Comparison of ENCODE assay signal across 8 mouse cellular contexts in genomic region chr19:4811063-4811908, GRCm38 (mm10). TPM values are rescaled to one million over a fixed set of nuclear protein-coding genes. Genes with fewer than 3 reads are reported as not detected.
DNase-seq lines count a peak whose midpoint lies in the region; ATAC-seq and TF ChIP-seq lines count a peak whose summit lies in the region.

Gm21992 (minus strand) TSS chr19:4811612.
Rbm14 (minus strand) TSS chr19:4811634.

- DNase-seq in c-Kit-positive CD71-positive TER-119-positive erythroid progenitor cells, embryonic 14.5 days (ENCODE audit: low spot score): peak; percentile 98
- peak; percentile 99 for DNase-seq in heart, postnatal 0 days (ENCODE audit: low spot score)
- peak; percentile 97 to 99 for DNase-seq in kidney, postnatal 4 days

- TF ChIP-seq POLR2A in testis, adult 2 months (IDR thresholded peaks at IDR 0.05; ENCODE audit: control insufficient read depth, low read depth, low read length): peak; percentile 90

- TF ChIP-seq EP300 in heart, postnatal 0 days (IDR thresholded peaks at IDR 0.05; ENCODE audit: low read depth): peak; percentile 24; the same call in 1 of the 2 replicates

- no peak for TF ChIP-seq CTCF in E14TG2a.4 (conservative IDR thresholded peaks at IDR 0.05; ENCODE audit: low read length)
- no peak for TF ChIP-seq CTCF in heart, postnatal 0 days (IDR thresholded peaks at IDR 0.05; ENCODE audit: low read depth)
- TF ChIP-seq CTCF in testis, adult 2 months (IDR thresholded peaks at IDR 0.05; ENCODE audit: control insufficient read depth, insufficient read depth, insufficient replicate concordance, low read depth, low read length): no peak

- H3K36me3 ChIP-seq in E14TG2a.4 (ENCODE audit: insufficient read depth, low read length): peaks cover 33% of the 10 kb centered on the region
- peaks cover 2% of the 10 kb centered on the region for H3K36me3 ChIP-seq in forebrain, embryonic 12.5 days (replicated peaks)
- no peaks in the 10 kb centered on the region for H3K36me3 ChIP-seq in heart, postnatal 0 days (replicated peaks; ENCODE audit: control insufficient read depth, insufficient read depth, low read length)
- H3K36me3 ChIP-seq in liver, embryonic 16.5 days (ENCODE audit: control insufficient read depth, insufficient read depth): no peaks in the 10 kb centered on the region
- no peaks in the 10 kb centered on the region for H3K36me3 ChIP-seq in neural tube, embryonic 13.5 days
- peaks cover 2% of the 10 kb centered on the region; the same call in 1 of the 2 replicates for H3K36me3 ChIP-seq in testis, adult 2 months (ENCODE audit: control insufficient read depth, insufficient read depth, low read length)

- peak; percentile 98 for ATAC-seq in forebrain, embryonic 12.5 days (ENCODE audit: low FRiP score)
- peak; percentile 98 for ATAC-seq in heart, postnatal 0 days (ENCODE audit: insufficient read depth, low read depth)
- peak; percentile 94 for ATAC-seq in liver, embryonic 16.5 days (ENCODE audit: low read depth)
- peak; percentile 98 for ATAC-seq in neural tube, embryonic 13.5 days (ENCODE audit: low read depth)

- H3K9me3 ChIP-seq in E14TG2a.4 (ENCODE audit: low read length): no peaks in the 10 kb centered on the region
- H3K9me3 ChIP-seq in forebrain, embryonic 12.5 days: peaks cover 2% of the 10 kb centered on the region; the same call in 1 of the 2 replicates
- no peaks in the 10 kb centered on the region for H3K9me3 ChIP-seq in heart, postnatal 0 days (replicated peaks; ENCODE audit: control insufficient read depth, low read length)
- no peaks in the 10 kb centered on the region for H3K9me3 ChIP-seq in liver, embryonic 16.5 days (replicated peaks; ENCODE audit: control insufficient read depth, low read length)
- no peaks in the 10 kb centered on the region for H3K9me3 ChIP-seq in neural tube, embryonic 13.5 days

- H3K4me3 ChIP-seq in E14TG2a.4 (replicated peaks; ENCODE audit: low read length): peak within 1 kb of the TSS; percentile 99
- H3K4me3 ChIP-seq in forebrain, embryonic 12.5 days (replicated peaks): peak within 1 kb of the TSS; percentile 82
- H3K4me3 ChIP-seq in heart, postnatal 0 days (ENCODE audit: low read depth, low read length): peak within 1 kb of the TSS; percentile 77
- H3K4me3 ChIP-seq in liver, embryonic 16.5 days (ENCODE audit: low read depth, low read length): peak within 1 kb of the TSS; percentile 87
- H3K4me3 ChIP-seq in neural tube, embryonic 13.5 days: peak within 1 kb of the TSS; percentile 79
- H3K4me3 ChIP-seq in testis, adult 2 months (ENCODE audit: control insufficient read depth, low read depth, low read length): peak within 1 kb of the TSS; percentile 95

- peak within 1 kb of the TSS; percentile 70 for H3K9ac ChIP-seq in forebrain, embryonic 12.5 days
- peak within 1 kb of the TSS; percentile 70 for H3K9ac ChIP-seq in heart, postnatal 0 days (replicated peaks; ENCODE audit: low read depth, low read length)
- peak within 1 kb of the TSS; percentile 81 for H3K9ac ChIP-seq in liver, embryonic 16.5 days (ENCODE audit: low read depth, low read length)
- H3K9ac ChIP-seq in neural tube, embryonic 13.5 days: peak within 1 kb of the TSS; percentile 81

- peak within 1 kb of the TSS; percentile 95 for H3K27ac ChIP-seq in forebrain, embryonic 12.5 days
- H3K27ac ChIP-seq in heart, postnatal 0 days (ENCODE audit: low read depth): peak within 1 kb of the TSS; percentile 93
- peak within 1 kb of the TSS; percentile 91 for H3K27ac ChIP-seq in liver, embryonic 16.5 days (ENCODE audit: low read length)
- H3K27ac ChIP-seq in neural tube, embryonic 13.5 days (replicated peaks): peak within 1 kb of the TSS; percentile 91
- peak within 1 kb of the TSS; percentile 100 for H3K27ac ChIP-seq in testis, adult 2 months (ENCODE audit: control insufficient read depth, insufficient read depth, low read depth, low read length)

- peaks cover 33% of the 10 kb centered on the region for H3K4me1 ChIP-seq in E14TG2a.4 (replicated peaks; ENCODE audit: low read depth, low read length)
- H3K4me1 ChIP-seq in forebrain, embryonic 12.5 days: peaks cover 26% of the 10 kb centered on the region
- H3K4me1 ChIP-seq in heart, postnatal 0 days (ENCODE audit: control insufficient read depth, insufficient read depth): peaks cover 18% of the 10 kb centered on the region; the same call in 1 of the 2 replicates
- peaks cover 23% of the 10 kb centered on the region for H3K4me1 ChIP-seq in liver, embryonic 16.5 days (ENCODE audit: control insufficient read depth, low read depth, low read length)
- H3K4me1 ChIP-seq in neural tube, embryonic 13.5 days (replicated peaks): peaks cover 36% of the 10 kb centered on the region
- no peaks in the 10 kb centered on the region; the same call in 1 of the 2 replicates for H3K4me1 ChIP-seq in testis, adult 2 months (ENCODE audit: control insufficient read depth, insufficient read depth, low read length)

- WGBS in forebrain, embryonic 12.5 days: under 1% methylated on average over 83 of the region's 83 CpGs
- WGBS in heart, postnatal 0 days: under 1% methylated on average over 83 of the region's 83 CpGs
- WGBS in liver, embryonic 16.5 days (ENCODE audit: insufficient replicate concordance): under 1% methylated on average over 83 of the region's 83 CpGs
- WGBS in neural tube, embryonic 13.5 days: under 1% methylated on average over 83 of the region's 83 CpGs

- no peaks in the 10 kb centered on the region for H3K27me3 ChIP-seq in E14TG2a.4 (ENCODE audit: insufficient read depth, low read length)
- no peaks in the 10 kb centered on the region for H3K27me3 ChIP-seq in forebrain, embryonic 12.5 days
- H3K27me3 ChIP-seq in heart, postnatal 0 days (ENCODE audit: control insufficient read depth, insufficient read depth, low read length): no peaks in the 10 kb centered on the region
- no peaks in the 10 kb centered on the region for H3K27me3 ChIP-seq in liver, embryonic 16.5 days (ENCODE audit: control insufficient read depth, insufficient read depth, low read depth, low read length)
- no peaks in the 10 kb centered on the region for H3K27me3 ChIP-seq in neural tube, embryonic 13.5 days
- H3K27me3 ChIP-seq in testis, adult 2 months (ENCODE audit: control insufficient read depth, insufficient read depth, low read length): no peaks in the 10 kb centered on the region

- peak within 1 kb of the TSS; percentile 90 for H3K4me2 ChIP-seq in forebrain, embryonic 12.5 days
- H3K4me2 ChIP-seq in heart, postnatal 0 days (ENCODE audit: low read depth, low read length): peak within 1 kb of the TSS; percentile 99
- peak within 1 kb of the TSS; percentile 80 for H3K4me2 ChIP-seq in liver, embryonic 16.5 days (ENCODE audit: low read depth, low read length)
- H3K4me2 ChIP-seq in neural tube, embryonic 13.5 days: peak within 1 kb of the TSS; percentile 99

RNA-seq across cellular contexts. Expression of gene Gm21992, which starts in this region (rescaled TPM):
- polyA plus RNA-seq in forebrain, embryonic 12.5 days (2016; fragmentation: Nextera tagmentation; extraction: Ambion mirVana): 39.0 and 42.9 TPM in 2 replicates
- 3.7 and 12.4 TPM in 2 replicates for total RNA-seq in heart, postnatal 0 days (2014; rRNA removed; ENCODE audit: low replicate concordance)
- 17.6 and 21.6 TPM in 2 replicates for polyA plus RNA-seq in heart, postnatal 0 days (2015; fragmentation: Nextera tagmentation; extraction: Ambion mirVana)
- polyA plus RNA-seq in liver, embryonic 16.5 days (2015; fragmentation: Nextera tagmentation; extraction: Ambion mirVana): 11.7 and 13.7 TPM in 2 replicates
- 28.5 and 37.3 TPM in 2 replicates for polyA plus RNA-seq in neural tube, embryonic 13.5 days (2015; fragmentation: Nextera tagmentation; extraction: Ambion mirVana)
- 5.9 and 9.4 TPM in 2 replicates for polyA plus RNA-seq in testis, adult 2 months (2012; rRNA removed)

RNA-seq across cellular contexts. Expression of gene Rbm14, which starts in this region (rescaled TPM):
- 120 and 133 TPM in 2 replicates for polyA plus RNA-seq in forebrain, embryonic 12.5 days (2016; fragmentation: Nextera tagmentation; extraction: Ambion mirVana)
- 25.3 and 28.1 TPM in 2 replicates for total RNA-seq in heart, postnatal 0 days (2014; rRNA removed; ENCODE audit: low replicate concordance)
- 21.2 and 24.9 TPM in 2 replicates for polyA plus RNA-seq in heart, postnatal 0 days (2015; fragmentation: Nextera tagmentation; extraction: Ambion mirVana)
- 39.1 and 41.2 TPM in 2 replicates for polyA plus RNA-seq in liver, embryonic 16.5 days (2015; fragmentation: Nextera tagmentation; extraction: Ambion mirVana)
- 64.0 and 69.5 TPM in 2 replicates for polyA plus RNA-seq in neural tube, embryonic 13.5 days (2015; fragmentation: Nextera tagmentation; extraction: Ambion mirVana)
- polyA plus RNA-seq in testis, adult 2 months (2012; rRNA removed): 44.0 and 45.7 TPM in 2 replicates

Comparison
In these comparisons a context has a peak if more than half of its experiments do, and no peak if none do; other contexts are left out.
1. Peak in every context shown above with its lines: DNase-seq, ATAC-seq, H3K4me3 ChIP-seq and H3K27ac ChIP-seq.